Mouse (Mus musculus): ENCODE measurements around the gene Cd164. TPM values are rescaled to one million over a fixed set of nuclear protein-coding genes. Genes with fewer than 3 reads are reported as not detected.

Gene Cd164
- total RNA-seq, 2 experiments from 2014 or later, result 195 to 202 TPM

GRCm38 (mm10) chr10:41545224-41545755 lies 26.1 kb downstream of the Cd164 start:
- no peak for DNase-seq (ENCODE audit: low spot score in 2 of 2)

- no peak for DNase-seq (ENCODE audit: low spot score in 2 of 2)
Measured at GRCm38 (mm10) chr10:41546396-41547165, 27.4 kb downstream of the Cd164 start.

- no peak for DNase-seq (ENCODE audit: low spot score in 2 of 2)
Measured at GRCm38 (mm10) chr10:41550711-41551110, 31.5 kb downstream of the Cd164 start.

- no peak for DNase-seq (ENCODE audit: low spot score in 2 of 2)
Measured at GRCm38 (mm10) chr10:41552319-41552718, 33.1 kb downstream of the Cd164 start.

GRCm38 (mm10) chr10:41552847-41553589 lies 33.8 kb downstream of the Cd164 start:
- no peak for DNase-seq (ENCODE audit: low spot score in 2 of 2)

- no peak for DNase-seq (ENCODE audit: low spot score in 2 of 2)
Measured at GRCm38 (mm10) chr10:41553711-41554110, 34.5 kb downstream of the Cd164 start.

GRCm38 (mm10) chr10:41555081-41555480 lies 35.9 kb downstream of the Cd164 start:
- DNase-seq (ENCODE audit: low spot score in 2 of 2), result no peak

GRCm38 (mm10) chr10:41558401-41558800 lies 39.2 kb downstream of the Cd164 start:
- DNase-seq (ENCODE audit: low spot score in 2 of 2), result no peak

- DNase-seq (ENCODE audit: low spot score in 2 of 2), result no peak
Measured at GRCm38 (mm10) chr10:41561701-41562395, 42.6 kb downstream of the Cd164 start.

GRCm38 (mm10) chr10:41565141-41565540 lies 45.9 kb downstream of the Cd164 start:
- DNase-seq (ENCODE audit: low spot score in 2 of 2), result no peak

GRCm38 (mm10) chr10:41568306-41568705 lies 49.1 kb downstream of the Cd164 start:
- no peak for DNase-seq (ENCODE audit: low spot score in 2 of 2)

- DNase-seq (ENCODE audit: low spot score in 2 of 2), result no peak
Measured at GRCm38 (mm10) chr10:41571065-41571464, 51.9 kb downstream of the Cd164 start.

- DNase-seq (ENCODE audit: low spot score in 2 of 2), result no peak
Measured at GRCm38 (mm10) chr10:41572274-41572673, 53.1 kb downstream of the Cd164 start.

GRCm38 (mm10) chr10:41573190-41573589 lies 54.0 kb downstream of the Cd164 start:
- DNase-seq (ENCODE audit: low spot score in 2 of 2), result no peak

- no peak for DNase-seq (ENCODE audit: low spot score in 2 of 2)
Measured at GRCm38 (mm10) chr10:41575451-41576327, 56.5 kb downstream of the Cd164 start.

GRCm38 (mm10) chr10:41576328-41576833 lies 57.2 kb downstream of the Cd164 start:
- no peak for DNase-seq (ENCODE audit: low spot score in 2 of 2)

- DNase-seq (ENCODE audit: low spot score in 2 of 2), result no peak
Measured at GRCm38 (mm10) chr10:41578541-41578940, 59.3 kb downstream of the Cd164 start.

- no peak for DNase-seq (ENCODE audit: low spot score in 2 of 2)
Measured at GRCm38 (mm10) chr10:41580441-41580840, 61.2 kb downstream of the Cd164 start.

Measured in adrenal gland, postnatal 4 days (tissue).